Mouse (Mus musculus): ENCODE results near the gene Trpv6.

Gene Trpv6

GRCm38 (mm10) chr6:41621241-41621990 is 14.8 kb downstream of the Trpv6 start:
- no peak for DNase-seq

- no peak for DNase-seq
These were observed 15.9 kb downstream of the Trpv6 start for GRCm38 (mm10) chr6:41620173-41620798.

- DNase-seq, result no peak
These were observed 28.6 kb downstream of the Trpv6 start for GRCm38 (mm10) chr6:41607637-41608036.

DNA sequence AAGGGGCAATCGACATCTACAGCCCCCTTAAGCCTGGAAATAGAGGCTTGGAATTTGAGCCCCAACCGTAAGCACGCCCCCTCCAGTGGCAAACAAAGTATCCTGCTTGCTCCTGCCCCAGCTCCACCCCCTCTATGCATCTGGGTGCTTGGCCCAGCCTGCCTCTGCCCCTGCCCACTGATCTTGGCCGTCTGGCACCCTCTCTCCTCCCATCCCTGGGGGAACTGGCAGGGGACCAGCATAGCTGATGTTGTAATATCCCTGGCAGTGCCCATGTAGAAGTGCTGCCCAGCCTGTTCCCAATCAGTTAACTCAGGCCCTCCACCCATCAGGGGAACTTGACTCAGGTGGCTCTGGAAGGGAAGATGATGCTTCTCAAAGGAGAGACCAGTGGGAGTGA is 30.0 kb downstream of the Trpv6 start:
- peak; percentile 37 for DNase-seq

DNA sequence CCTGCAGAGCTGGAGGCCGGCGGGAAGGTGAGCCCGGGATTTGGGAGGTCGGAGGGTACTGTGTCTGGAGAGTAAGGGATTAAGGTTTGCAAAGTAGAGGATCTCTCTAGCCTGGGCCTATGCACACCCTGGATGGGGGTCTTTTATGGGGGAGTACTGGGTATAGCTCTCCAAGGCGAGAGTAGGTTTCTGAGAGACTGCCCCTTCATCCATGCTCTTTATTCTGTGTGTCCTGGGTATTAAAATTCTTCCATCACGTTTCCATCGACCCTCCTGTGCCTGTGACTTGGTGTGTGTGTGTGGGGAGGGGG is 30.5 kb downstream of the Trpv6 start:
- no peak for DNase-seq

DNA sequence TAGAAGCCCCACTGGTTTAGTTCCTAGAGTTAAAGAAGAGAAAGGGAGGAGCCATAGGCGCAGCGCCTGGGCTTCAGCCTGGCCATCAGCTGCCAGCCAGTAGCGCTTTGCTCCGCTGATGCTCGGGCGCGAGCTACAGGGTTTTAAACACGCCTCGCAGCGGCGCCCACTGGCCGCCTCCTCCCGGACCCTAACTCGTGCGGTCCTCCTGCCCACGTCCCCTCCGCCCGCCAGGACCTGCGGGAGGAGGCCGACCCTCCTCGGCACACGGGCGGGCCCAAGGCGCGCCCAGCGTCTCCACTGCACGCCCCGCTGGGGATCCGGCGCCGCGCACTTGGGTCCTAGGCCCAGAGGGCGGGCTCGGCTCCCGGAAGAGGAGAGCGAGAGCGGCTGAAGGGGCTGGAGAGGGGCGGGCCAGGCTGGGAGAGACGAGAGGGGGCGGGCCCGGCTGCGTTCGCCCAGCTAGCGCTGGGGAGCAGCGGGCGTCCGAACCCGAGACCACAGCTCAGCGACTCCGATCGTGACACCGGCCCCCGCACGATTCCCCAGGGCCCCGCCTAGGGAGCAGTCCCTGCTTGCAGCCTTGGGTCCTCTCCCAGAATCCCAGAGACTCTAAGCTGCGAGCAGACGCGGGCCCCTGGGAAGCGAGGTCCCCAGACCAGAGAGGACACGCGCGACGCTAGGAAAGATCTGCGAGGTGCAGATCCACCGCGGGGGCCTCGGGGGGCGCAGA is 31.0 kb downstream of the Trpv6 start, which contains the start of gene Ephb6:
Ephb6 (plus strand) TSS at position 422 of the 733 bp plus-strand sequence.
- peak; percentile 77 for DNase-seq

GRCm38 (mm10) chr6:41604401-41605050 is 31.7 kb downstream of the Trpv6 start:
- peak; percentile 40 for DNase-seq

GRCm38 (mm10) chr6:41582189-41582588 is 54.0 kb downstream of the Trpv6 start:
- DNase-seq, result no peak

DNA sequence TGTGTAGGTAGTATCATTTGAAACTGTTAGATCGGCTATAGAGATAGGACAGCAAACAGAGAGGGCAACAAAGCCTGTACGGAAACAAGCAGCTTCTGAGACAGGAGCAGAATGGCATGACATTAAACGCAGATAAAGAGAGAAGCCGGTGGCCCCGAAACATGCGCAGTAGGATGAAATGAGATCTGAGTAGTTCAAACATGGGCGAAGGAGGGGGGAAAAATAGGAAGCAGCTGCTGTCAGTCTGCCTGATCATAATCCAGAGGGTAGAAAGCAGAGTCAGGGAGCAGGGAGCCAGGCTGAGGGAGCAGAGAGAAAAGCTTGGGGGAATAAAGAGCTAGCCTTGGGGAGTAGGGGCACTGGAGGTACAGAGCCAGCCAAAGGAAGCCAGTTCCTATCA is 54.9 kb downstream of the Trpv6 start:
- DNase-seq, result no peak

DNA sequence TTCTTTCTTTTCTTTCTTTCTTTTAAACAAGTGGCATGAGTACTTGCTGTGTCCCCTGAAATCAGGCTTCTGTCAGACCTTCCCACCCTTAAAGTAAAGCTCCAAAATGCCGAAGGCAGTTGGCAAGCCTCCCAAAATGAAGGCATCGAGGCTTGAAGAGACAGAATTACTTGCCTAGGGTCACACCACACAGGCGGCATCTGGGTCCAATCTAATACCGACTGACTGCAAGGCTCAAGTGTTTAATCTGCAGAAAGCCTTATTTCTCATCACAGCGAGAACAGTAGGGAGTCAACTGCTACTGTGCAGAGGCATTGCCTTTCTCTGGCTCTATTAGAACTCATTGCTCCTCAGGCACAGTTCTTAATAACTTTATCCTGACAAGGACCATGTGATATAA is 58.9 kb downstream of the Trpv6 start:
- no peak for DNase-seq

- DNase-seq, result no peak
These were observed 59.6 kb downstream of the Trpv6 start for GRCm38 (mm10) chr6:41576526-41577097.

Measured in kidney, postnatal 14 days (tissue).